Mouse (Mus musculus): ENCODE measurements around the gene Prpf3. TPM values are rescaled to one million over a fixed set of nuclear protein-coding genes. Genes with fewer than 3 reads are reported as not detected.
"Not testable (repeated sequence)": the region's sequence is repeated elsewhere in the genome, so short reads cannot be mapped to it uniquely, and the experiment has no call there.

The Prpf3 gene
- polyA plus RNA-seq, 1 experiment from 2014 or later, result 47.2 TPM

DNA sequence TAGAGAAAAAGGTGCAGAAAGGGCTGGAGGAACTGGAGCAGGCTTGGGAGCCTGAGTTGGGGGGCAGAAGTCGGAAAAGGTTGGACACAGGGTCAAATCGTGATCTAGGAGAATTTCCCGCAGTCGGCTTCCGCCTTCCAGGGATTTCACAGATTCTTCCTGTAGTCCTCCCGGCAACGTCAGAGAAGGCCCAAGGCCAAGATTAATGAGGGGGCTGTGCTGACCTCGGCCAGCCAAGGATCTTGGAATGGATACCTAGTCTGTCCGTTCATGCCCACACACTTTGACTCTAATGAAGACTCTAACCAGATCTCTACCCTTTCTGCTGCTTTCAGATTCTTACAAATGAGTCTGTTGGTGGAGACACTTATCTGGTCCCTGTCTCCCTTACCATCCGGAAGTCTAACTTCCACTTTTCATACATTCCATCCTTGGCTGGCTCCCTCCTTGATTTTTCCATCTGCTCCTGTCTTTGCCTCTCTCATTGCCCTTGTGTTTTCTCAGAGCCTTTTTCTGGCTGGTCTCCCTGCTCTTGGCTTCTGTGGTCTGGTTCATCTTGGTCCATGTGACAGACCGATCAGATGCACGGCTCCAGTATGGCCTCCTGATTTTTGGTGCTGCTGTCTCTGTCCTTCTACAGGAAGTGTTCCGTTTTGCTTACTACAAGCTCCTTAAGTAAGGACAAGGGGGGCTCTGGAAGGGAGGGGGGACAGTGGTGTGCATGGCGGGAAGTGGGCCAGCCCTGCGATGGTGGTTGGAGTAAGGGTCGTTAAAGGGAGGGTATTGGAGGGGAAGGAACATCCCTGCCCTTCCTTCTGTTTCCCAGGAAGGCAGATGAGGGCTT, 38.9 kb upstream of the Prpf3 start:
- peak overlapping the region; percentile 75 for H3K4me3 ChIP-seq (replicated peaks; ENCODE audit: low read length)
- H3K36me3 ChIP-seq (ENCODE audit: control insufficient read depth, insufficient read depth), result no peaks in the 10 kb centered on the region
- H3K4me1 ChIP-seq (replicated peaks; ENCODE audit: control insufficient read depth, insufficient read depth, low read length), result peaks cover 12% of the 10 kb centered on the region
- no peaks in the 10 kb centered on the region for H3K9me3 ChIP-seq (ENCODE audit: control insufficient read depth, low read length)
- no peaks in the 10 kb centered on the region for H3K27me3 ChIP-seq (replicated peaks; ENCODE audit: control insufficient read depth, insufficient read depth, low read length)
- H3K4me2 ChIP-seq (ENCODE audit: low read length), result peak overlapping the region; percentile 55
- ATAC-seq, result no peak
- H3K9ac ChIP-seq (replicated peaks; ENCODE audit: low read depth, low read length), result peak overlapping the region; percentile 76
- peak overlapping the region; percentile 36; the same call in 1 of the 2 replicates for H3K27ac ChIP-seq (ENCODE audit: low read length)
- WGBS, result 14% methylated on average over 16 of the region's 16 CpGs

- peak within 1 kb of the TSS; percentile 75 for H3K4me3 ChIP-seq (replicated peaks; ENCODE audit: low read length)
- 0% methylated on average over 22 of the region's 43 CpGs for WGBS
- H3K4me2 ChIP-seq (ENCODE audit: low read length), result peak within 1 kb of the TSS; percentile 71
- peak within 1 kb of the TSS; percentile 71 for H3K27ac ChIP-seq (ENCODE audit: low read length)
- H3K27me3 ChIP-seq (replicated peaks; ENCODE audit: control insufficient read depth, insufficient read depth, low read length); H3K9me3 ChIP-seq (ENCODE audit: control insufficient read depth, low read length); H3K36me3 ChIP-seq (ENCODE audit: control insufficient read depth, insufficient read depth): not testable (repeated sequence)
- peaks cover 12% of the 10 kb centered on the region for H3K4me1 ChIP-seq (replicated peaks; ENCODE audit: control insufficient read depth, insufficient read depth, low read length)
- ATAC-seq, result peak; percentile 99
- peak within 1 kb of the TSS; percentile 76 for H3K9ac ChIP-seq (replicated peaks; ENCODE audit: low read depth, low read length)
Observed at GRCm38 (mm10) chr3:95893606-95894316, 38.1 kb upstream of the Prpf3 start, which contains the start of gene Aph1a. Gene Aph1a, plus strand, starts transcription at chr3:95893969.

- peak; percentile 2; the same call in 1 of the 2 replicates for ATAC-seq
- H3K27ac ChIP-seq (ENCODE audit: low read length), result peak overlapping the region; percentile 71
- no peaks in the 10 kb centered on the region for H3K9me3 ChIP-seq (ENCODE audit: control insufficient read depth, low read length)
- H3K36me3 ChIP-seq (ENCODE audit: control insufficient read depth, insufficient read depth), result no peaks in the 10 kb centered on the region
- H3K27me3 ChIP-seq (replicated peaks; ENCODE audit: control insufficient read depth, insufficient read depth, low read length), result no peaks in the 10 kb centered on the region
- WGBS, result 28% methylated on average over 7 of the region's 7 CpGs
- peak overlapping the region; percentile 76 for H3K9ac ChIP-seq (replicated peaks; ENCODE audit: low read depth, low read length)
- H3K4me1 ChIP-seq (replicated peaks; ENCODE audit: control insufficient read depth, insufficient read depth, low read length), result peaks cover 12% of the 10 kb centered on the region
- peak overlapping the region; percentile 75 for H3K4me3 ChIP-seq (replicated peaks; ENCODE audit: low read length)
- H3K4me2 ChIP-seq (ENCODE audit: low read length), result peak overlapping the region; percentile 71
Observed at GRCm38 (mm10) chr3:95893126-95893525, 37.4 kb upstream of the Prpf3 start.

DNA sequence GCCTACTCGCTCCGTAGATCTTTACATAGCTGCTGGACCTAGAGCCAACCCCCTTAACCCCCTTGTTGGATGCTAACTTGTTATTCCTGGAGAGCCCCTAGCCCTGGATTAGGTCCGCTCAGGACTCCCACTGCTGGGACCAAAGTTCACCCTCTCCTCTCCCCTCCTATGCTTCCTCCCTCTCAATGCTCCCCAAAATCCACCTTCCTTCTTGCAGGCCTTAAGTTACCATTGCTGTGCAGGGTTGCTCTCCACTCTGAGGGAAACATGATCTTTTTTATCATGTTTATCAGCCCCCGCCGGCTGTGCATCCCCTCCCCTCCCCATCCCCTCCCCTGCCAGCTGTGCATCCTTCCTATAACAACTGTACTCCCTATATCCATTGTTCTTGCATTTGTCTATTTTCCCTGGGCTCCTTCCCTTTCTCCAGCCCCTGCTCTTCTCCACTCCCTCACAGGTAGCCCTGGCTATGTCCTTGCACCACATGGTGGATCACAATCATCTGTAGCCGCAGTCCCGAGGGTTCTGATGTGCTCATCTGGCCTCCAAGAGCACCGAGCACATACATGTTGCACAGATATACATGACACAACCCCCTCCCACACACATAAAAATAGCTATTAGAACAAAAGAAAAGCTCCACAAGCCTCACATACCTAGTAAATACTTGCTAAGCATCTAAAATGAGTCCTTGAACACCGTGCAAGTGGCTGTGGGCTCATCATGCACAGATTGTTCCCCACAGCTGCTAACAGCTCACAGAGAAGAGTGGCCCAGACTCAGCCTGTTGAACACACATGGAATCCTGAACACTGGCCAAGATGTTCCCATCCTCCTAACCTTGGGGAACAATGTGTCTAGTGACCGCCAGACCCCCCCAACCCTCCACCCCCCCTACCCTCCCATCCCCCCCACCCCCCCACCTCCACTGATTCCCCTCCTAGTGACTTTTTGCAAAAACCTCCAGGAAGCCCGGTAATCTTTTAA, 36.7 kb upstream of the Prpf3 start:
- Histone ChIP-seq H3K36me3 (ENCODE audit: control insufficient read depth, insufficient read depth) (no peaks in the 10 kb centered on the region), H3K4me1 (replicated peaks; ENCODE audit: control insufficient read depth, insufficient read depth, low read length) (peaks cover 12% of the 10 kb centered on the region), H3K27me3 (replicated peaks; ENCODE audit: control insufficient read depth, insufficient read depth, low read length) (no peaks in the 10 kb centered on the region), H3K9ac (replicated peaks; ENCODE audit: low read depth, low read length) (no peak overlapping the region), H3K9me3 (ENCODE audit: control insufficient read depth, low read length) (no peaks in the 10 kb centered on the region), H3K4me2 (ENCODE audit: low read length) (no peak overlapping the region), H3K4me3 (replicated peaks; ENCODE audit: low read length) (no peak overlapping the region), H3K27ac (ENCODE audit: low read length) (no peak overlapping the region; the same call in 1 of the 2 replicates)
- WGBS, result 40% methylated on average over 11 of the region's 11 CpGs
- ATAC-seq, result no peak

DNA sequence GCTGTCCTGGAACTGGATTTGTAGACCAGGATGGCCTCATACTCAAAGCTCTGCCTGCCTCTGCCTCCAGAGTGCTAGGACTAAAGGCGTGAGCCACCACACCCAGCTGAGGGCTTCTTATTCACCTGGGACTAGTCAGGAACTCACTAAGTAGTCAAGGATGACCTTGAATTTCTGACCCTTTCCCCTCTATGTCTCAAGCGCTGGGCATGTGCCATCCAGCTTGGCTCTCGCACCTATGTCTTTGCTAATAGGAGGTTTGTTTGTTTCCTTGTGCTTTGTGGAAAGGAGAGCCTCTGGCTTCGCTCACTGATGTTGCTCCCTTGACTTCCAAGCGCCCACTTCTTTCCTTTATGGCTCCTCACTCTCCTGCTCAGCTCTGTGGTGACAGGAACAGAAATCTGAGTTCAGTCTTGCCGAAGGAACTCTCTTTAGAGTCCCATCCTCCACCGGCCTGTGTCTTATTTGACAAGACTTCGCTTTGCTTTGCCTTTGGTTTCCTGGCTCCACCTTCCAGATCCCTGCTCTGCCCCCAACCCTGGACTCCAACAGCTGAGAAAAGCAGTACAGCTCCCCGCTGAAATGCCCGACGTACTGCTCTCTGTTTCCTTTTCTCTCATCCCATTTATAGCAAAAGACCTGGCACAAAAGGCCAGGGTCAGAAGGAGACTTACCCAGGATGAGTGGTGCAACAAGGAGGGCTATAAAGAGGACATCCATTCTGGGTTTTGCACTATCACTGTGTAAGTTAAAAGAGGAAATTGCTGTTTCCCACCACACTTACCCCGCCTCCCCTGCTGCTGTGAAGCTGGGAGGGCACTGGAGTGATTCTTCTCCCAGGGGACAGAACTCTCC, 35.8 kb upstream of the Prpf3 start, which contains the start of gene BC028528:
BC028528 (minus strand) TSS at position 795 of the 855 bp plus-strand sequence.
- Histone ChIP-seq H3K4me1 (replicated peaks; ENCODE audit: control insufficient read depth, insufficient read depth, low read length) (peaks cover 12% of the 10 kb centered on the region), H3K27ac (ENCODE audit: low read length) (no peak within 1 kb of the TSS; the same call in 1 of the 2 replicates), H3K9me3 (ENCODE audit: control insufficient read depth, low read length) (no peaks in the 10 kb centered on the region), H3K4me2 (ENCODE audit: low read length) (no peak within 1 kb of the TSS), H3K27me3 (replicated peaks; ENCODE audit: control insufficient read depth, insufficient read depth, low read length) (no peaks in the 10 kb centered on the region), H3K9ac (replicated peaks; ENCODE audit: low read depth, low read length) (no peak within 1 kb of the TSS), H3K4me3 (replicated peaks; ENCODE audit: low read length) (no peak within 1 kb of the TSS), H3K36me3 (ENCODE audit: control insufficient read depth, insufficient read depth) (no peaks in the 10 kb centered on the region)
- no peak for ATAC-seq
- 34% methylated on average over 12 of the region's 12 CpGs for WGBS

- H3K9ac ChIP-seq (replicated peaks; ENCODE audit: low read depth, low read length), result no peak overlapping the region
- H3K27me3 ChIP-seq (replicated peaks; ENCODE audit: control insufficient read depth, insufficient read depth, low read length), result no peaks in the 10 kb centered on the region
- no peaks in the 10 kb centered on the region for H3K9me3 ChIP-seq (ENCODE audit: control insufficient read depth, low read length)
- H3K4me2 ChIP-seq (ENCODE audit: low read length), result no peak overlapping the region
- no peak overlapping the region for H3K4me3 ChIP-seq (replicated peaks; ENCODE audit: low read length)
- ATAC-seq, result no peak
- 82% methylated on average over 3 of the region's 3 CpGs for WGBS
- no peak overlapping the region for H3K27ac ChIP-seq (ENCODE audit: low read length)
- peaks cover 4% of the 10 kb centered on the region for H3K4me1 ChIP-seq (replicated peaks; ENCODE audit: control insufficient read depth, insufficient read depth, low read length)
- H3K36me3 ChIP-seq (ENCODE audit: control insufficient read depth, insufficient read depth), result no peaks in the 10 kb centered on the region
Observed at GRCm38 (mm10) chr3:95889664-95890063, 34.0 kb upstream of the Prpf3 start.

DNA sequence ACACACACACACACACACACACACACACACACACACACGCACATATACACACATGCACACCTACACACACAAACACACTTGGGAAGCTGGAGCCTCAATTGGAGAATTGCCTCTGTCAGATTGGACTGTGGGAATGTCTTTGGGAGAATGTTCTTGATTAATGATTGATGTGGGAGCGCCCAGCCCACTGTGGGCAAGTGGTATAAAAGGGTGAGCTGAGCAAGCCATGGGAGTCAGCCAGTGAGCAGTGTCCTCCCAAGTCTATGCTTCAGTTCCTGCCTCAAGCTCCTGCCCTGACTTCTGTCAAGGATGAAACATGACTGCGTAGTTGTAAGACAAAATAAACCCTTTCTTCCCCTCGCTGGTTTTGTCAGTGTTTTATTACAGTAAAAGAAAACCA, 31.9 kb upstream of the Prpf3 start:
- 0 out of 2 replicates have a peak, but pooled peaks cover 3% of the 10 kb centered on the region for H3K27me3 ChIP-seq (replicated peaks; ENCODE audit: control insufficient read depth, insufficient read depth, low read length)
- no peaks in the 10 kb centered on the region for H3K36me3 ChIP-seq (ENCODE audit: control insufficient read depth, insufficient read depth)
- H3K9ac ChIP-seq (replicated peaks; ENCODE audit: low read depth, low read length), result no peak overlapping the region
- no peak for ATAC-seq
- H3K27ac ChIP-seq (ENCODE audit: low read length), result no peak overlapping the region
- H3K9me3 ChIP-seq (ENCODE audit: control insufficient read depth, low read length), result no peaks in the 10 kb centered on the region
- H3K4me3 ChIP-seq (replicated peaks; ENCODE audit: low read length), result no peak overlapping the region
- no peak overlapping the region for H3K4me2 ChIP-seq (ENCODE audit: low read length)
- H3K4me1 ChIP-seq (replicated peaks; ENCODE audit: control insufficient read depth, insufficient read depth, low read length), result peaks cover 5% of the 10 kb centered on the region
- 83% methylated on average over 4 of the region's 4 CpGs for WGBS

DNA sequence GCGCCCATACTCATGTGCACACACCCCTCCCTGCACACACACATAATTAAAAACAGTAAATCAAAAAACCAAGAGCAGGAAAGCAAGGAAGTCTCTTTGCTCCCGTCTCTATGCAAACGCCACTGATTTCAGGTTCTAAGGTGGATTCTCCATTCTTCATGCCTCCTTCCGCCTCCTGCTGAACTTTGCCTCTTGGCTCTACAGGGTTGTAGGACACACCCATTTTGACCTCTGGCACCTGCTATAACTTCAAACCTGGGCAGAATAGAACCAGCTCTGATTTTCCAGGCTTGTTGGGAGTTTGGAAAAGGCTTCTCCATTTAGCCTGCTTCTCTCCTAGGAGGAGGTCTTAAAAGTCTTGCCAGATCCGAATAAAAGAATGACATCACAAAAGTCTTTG, 28.7 kb upstream of the Prpf3 start:
- no peak for ATAC-seq
- peaks cover 10% of the 10 kb centered on the region for H3K4me1 ChIP-seq (replicated peaks; ENCODE audit: control insufficient read depth, insufficient read depth, low read length)
- H3K27me3 ChIP-seq (replicated peaks; ENCODE audit: control insufficient read depth, insufficient read depth, low read length), result 0 out of 2 replicates have a peak, but pooled peaks cover 3% of the 10 kb centered on the region
- no peak overlapping the region for H3K9ac ChIP-seq (replicated peaks; ENCODE audit: low read depth, low read length)
- no peaks in the 10 kb centered on the region for H3K9me3 ChIP-seq (ENCODE audit: control insufficient read depth, low read length)
- no peak overlapping the region for H3K4me2 ChIP-seq (ENCODE audit: low read length)
- H3K27ac ChIP-seq (ENCODE audit: low read length), result no peak overlapping the region
- WGBS, result 86% methylated on average over 5 of the region's 5 CpGs
- H3K36me3 ChIP-seq (ENCODE audit: control insufficient read depth, insufficient read depth), result no peaks in the 10 kb centered on the region
- H3K4me3 ChIP-seq (replicated peaks; ENCODE audit: low read length), result no peak overlapping the region
